Mouse (Mus musculus): ENCODE measurements around the gene Pdlim7.

The Pdlim7 gene

GRCm38 (mm10) chr13:55522730-55523129 lies 9.3 kb upstream of the Pdlim7 start:
- no peak for DNase-seq (ENCODE audit: low spot score in 2 of 2)

GRCm38 (mm10) chr13:55519606-55520005 lies 6.1 kb upstream of the Pdlim7 start:
- no peak for DNase-seq (ENCODE audit: low spot score in 2 of 2)

GRCm38 (mm10) chr13:55516955-55517354 lies 3.5 kb upstream of the Pdlim7 start:
- peak; percentile 69 to 89 for DNase-seq (ENCODE audit: low spot score in 2 of 2)

- no peak for DNase-seq (ENCODE audit: low spot score in 2 of 2)
Measured at GRCm38 (mm10) chr13:55513828-55514227, 352 bp upstream of the Pdlim7 start.

- DNase-seq (ENCODE audit: low spot score in 2 of 2) = no peak
Measured at GRCm38 (mm10) chr13:55512379-55513031, 971 bp downstream of the Pdlim7 start.

GRCm38 (mm10) chr13:55511492-55511861 lies 2.0 kb downstream of the Pdlim7 start:
- DNase-seq (ENCODE audit: low spot score in 2 of 2) = no peak

- no peak for DNase-seq (ENCODE audit: low spot score in 2 of 2)
Measured at GRCm38 (mm10) chr13:55510668-55511491, 2.6 kb downstream of the Pdlim7 start.

- DNase-seq (ENCODE audit: low spot score in 2 of 2) = no peak
Measured at GRCm38 (mm10) chr13:55510332-55510667, 3.2 kb downstream of the Pdlim7 start.

GRCm38 (mm10) chr13:55508531-55508930 lies 4.9 kb downstream of the Pdlim7 start:
- no peak for DNase-seq (ENCODE audit: low spot score in 2 of 2)

GRCm38 (mm10) chr13:55507877-55508276 lies 5.6 kb downstream of the Pdlim7 start:
- DNase-seq (ENCODE audit: low spot score in 2 of 2) = no peak

- DNase-seq (ENCODE audit: low spot score in 2 of 2) = no peak
Measured at GRCm38 (mm10) chr13:55506697-55507096, 6.8 kb downstream of the Pdlim7 start.

- no peak for DNase-seq (ENCODE audit: low spot score in 2 of 2)
Measured at GRCm38 (mm10) chr13:55505810-55506209, 7.7 kb downstream of the Pdlim7 start.

GRCm38 (mm10) chr13:55504390-55504789 lies 9.1 kb downstream of the Pdlim7 start:
- no peak for DNase-seq (ENCODE audit: low spot score in 2 of 2)

- DNase-seq (ENCODE audit: low spot score in 2 of 2) = no peak
Measured at GRCm38 (mm10) chr13:55502405-55502804, 11.1 kb downstream of the Pdlim7 start.

GRCm38 (mm10) chr13:55500575-55500974 lies 12.9 kb downstream of the Pdlim7 start:
- no peak for DNase-seq (ENCODE audit: low spot score in 2 of 2)

GRCm38 (mm10) chr13:55498906-55499305 lies 14.6 kb downstream of the Pdlim7 start:
- no peak for DNase-seq (ENCODE audit: low spot score in 2 of 2)

- DNase-seq (ENCODE audit: low spot score in 2 of 2) = no peak
Measured at GRCm38 (mm10) chr13:55496661-55497060, 16.8 kb downstream of the Pdlim7 start.

- DNase-seq (ENCODE audit: low spot score in 2 of 2) = no peak
Measured at GRCm38 (mm10) chr13:55495702-55496101, 17.8 kb downstream of the Pdlim7 start.

GRCm38 (mm10) chr13:55494883-55495621 lies 18.4 kb downstream of the Pdlim7 start:
- no peak for DNase-seq (ENCODE audit: low spot score in 2 of 2)

GRCm38 (mm10) chr13:55494257-55494656 lies 19.2 kb downstream of the Pdlim7 start:
- DNase-seq (ENCODE audit: low spot score in 2 of 2) = no peak

GRCm38 (mm10) chr13:55487578-55488498 lies 25.6 kb downstream of the Pdlim7 start, which contains the start of gene Dbn1:
Dbn1 (minus strand) TSS chr13:55488111.
- no peak for DNase-seq (ENCODE audit: low spot score in 2 of 2)
